Mouse (Mus musculus) megakaryocyte, embryonic 14.5 days (primary cell): ENCODE measurements at regions not wholly inside any gene's neighbourhood (a gene's known extent, or its start where the extent isn't known, plus 50 kb on each side); places are given as distances from the start of the nearest gene placed in this dataset.

Source experiments
- FLI1 ChIP-seq: IDR thresholded peaks from 2 replicates; pipeline ENCODE4 v1.6.1; 2012; ENCODE audit warnings: low read length, inconsistent platforms, mixed read lengths
- GATA1 ChIP-seq: IDR thresholded peaks from 3 replicates; pipeline ENCODE4 v1.6.1; 2012; ENCODE audit warnings: mixed read lengths, low read length, inconsistent platforms, borderline replicate concordance

- TF ChIP-seq GATA1, result no peak
- no peak for TF ChIP-seq FLI1
Observed at GRCm38 (mm10) chr8:126135100-126135499, 140.1 kb downstream of the Kcnk1 start.
